Mouse (Mus musculus) gastrocnemius, adult 2 months (tissue): Measurements from ENCODE around the gene Ppard. TPM values are rescaled to one million over a fixed set of nuclear protein-coding genes. Genes with fewer than 3 reads are reported as not detected.

Experiments used
- DNase-seq: peaks from one replicate; pipeline ENCODE4 v3.0.0; 2022
- H3K27ac ChIP-seq: fragments of 200-600 bp; 2 replicates; pipeline ENCODE4 v1.8.1; 2022; ENCODE audit warnings: mild to moderate bottlenecking
- H3K4me3 ChIP-seq: fragments of 200-600 bp; 2 replicates; pipeline ENCODE4 v1.8.1; 2022; ENCODE audit warnings: mild to moderate bottlenecking, moderate library complexity
- CTCF ChIP-seq: fragments of 200-600 bp; IDR thresholded peaks from 2 replicates; pipeline ENCODE4 v1.8.1; 2022; ENCODE audit warnings: antibody characterized with exemption, mild to moderate bottlenecking, moderate library complexity
- intact Hi-C: fragments of 180-260 bp; cut with DNase I; formaldehyde crosslinking; loops from one replicate; pipeline ENCODE4 v1.15.1; 2025
- total RNA-seq, 2 experiments: library from RNA; stranded (reverse); gene quantifications; 2 replicates each; pipeline ENCODE4 v1.2.3; 2021

Gene Ppard
- total RNA-seq, 2 experiments from 2014 or later, result 29.1 to 30.7 TPM

DNA sequence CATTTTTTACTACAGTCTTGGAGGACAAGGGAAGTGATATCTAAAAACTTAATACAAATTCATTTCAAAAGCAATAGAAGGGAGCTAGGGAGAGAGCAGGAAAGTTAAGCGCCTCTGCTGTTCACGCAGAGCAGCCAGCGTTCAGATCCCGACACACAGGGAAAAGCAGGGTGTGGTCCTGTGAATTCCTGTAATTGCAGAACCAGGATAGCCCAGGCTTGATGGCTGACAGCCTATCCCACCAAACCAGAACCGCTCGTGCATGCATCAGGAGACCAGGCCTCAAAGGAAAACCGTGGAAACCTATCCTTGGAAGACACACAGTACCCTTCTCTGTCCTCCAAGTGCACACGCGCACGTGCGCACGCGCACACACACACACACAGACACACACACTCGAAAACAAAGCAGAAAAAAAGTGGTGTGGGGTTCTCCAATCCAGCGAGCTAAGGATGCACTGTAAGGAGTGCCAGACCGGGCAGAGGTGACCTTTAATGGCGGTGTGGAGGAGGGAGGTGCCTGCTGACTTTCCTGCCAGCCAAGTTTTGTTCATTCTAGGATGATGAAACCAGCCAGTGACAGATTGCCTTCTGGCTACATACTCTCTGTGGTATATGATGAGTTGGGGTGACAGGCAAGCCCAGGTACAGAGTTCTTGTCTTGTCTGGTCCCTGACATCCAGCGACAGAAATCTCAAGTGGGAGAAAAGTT, 1.3 kb upstream of the Ppard start:
- no peak for DNase-seq
- intact Hi-C loops, result loop anchor here (10.0 kb wide), 1 partner anchor 294 kb away; no protein-coding TSS in a partner anchor
- H3K4me3 ChIP-seq, result no peak overlapping the region

GRCm38 (mm10) chr17:28233091-28233731, 711 bp downstream of the Ppard start:
- DNase-seq, result peak; percentile 66
- no peak for TF ChIP-seq CTCF

More for the DNA sequence above, 1.3 kb upstream of the Ppard start:
- TF ChIP-seq CTCF, result no peak
- no peak overlapping the region; the same call in 1 of the 2 replicates for H3K27ac ChIP-seq

GRCm38 (mm10) chr17:28234641-28235040, 2.1 kb downstream of the Ppard start:
- no peak for TF ChIP-seq CTCF
- DNase-seq, result peak; percentile 14
- peak overlapping the region; percentile 100 for H3K27ac ChIP-seq
- intact Hi-C loops, result loop anchor here (5.0 to 10.0 kb wide), 2 partner anchors 43 to 290 kb away; no protein-coding TSS in a partner anchor
- peak overlapping the region; percentile 9 for H3K4me3 ChIP-seq

More at GRCm38 (mm10) chr17:28233091-28233731, 711 bp downstream of the Ppard start:
- H3K4me3 ChIP-seq, result peak overlapping the region; percentile 94
- peak overlapping the region; percentile 100 for H3K27ac ChIP-seq
- intact Hi-C loops, result loop anchor here (10.0 kb wide), 1 partner anchor 292 kb away; no protein-coding TSS in a partner anchor

GRCm38 (mm10) chr17:28235982-28236635, 3.6 kb downstream of the Ppard start:
- no peak for TF ChIP-seq CTCF
- intact Hi-C loops, result loop anchor here (5.0 to 10.0 kb wide), 2 partner anchors 41 to 289 kb away; no protein-coding TSS in a partner anchor
- H3K4me3 ChIP-seq, result peak overlapping the region; percentile 53
- peak; percentile 87 for DNase-seq
- H3K27ac ChIP-seq, result peak overlapping the region; percentile 100

GRCm38 (mm10) chr17:28236636-28237015, 4.1 kb downstream of the Ppard start:
- Histone ChIP-seq H3K4me3 (peak overlapping the region; percentile 53), H3K27ac (peak overlapping the region; percentile 100)
- intact Hi-C loops, result loop anchor here (5.0 to 10.0 kb wide), 2 partner anchors 41 to 288 kb away; no protein-coding TSS in a partner anchor
- no peak for TF ChIP-seq CTCF
- DNase-seq, result no peak

DNA sequence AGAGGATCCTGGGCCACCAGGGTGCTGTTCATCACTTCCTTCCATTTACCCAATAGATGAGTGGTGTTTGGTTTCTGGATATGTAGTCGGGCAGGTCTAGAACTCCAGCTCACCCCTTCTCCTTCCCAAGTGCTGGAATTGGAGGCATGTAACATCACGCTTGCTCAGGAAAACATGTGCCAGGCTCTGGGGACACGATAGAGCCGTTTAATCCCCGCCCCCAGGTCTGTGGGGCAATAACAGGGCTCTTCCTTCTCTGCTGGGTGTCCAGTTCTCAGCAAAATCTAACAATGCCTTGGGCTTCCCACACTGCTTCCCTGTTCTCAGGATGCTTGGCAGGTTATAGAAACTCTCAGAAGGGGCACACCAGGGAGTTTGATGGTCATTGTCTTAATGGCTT, 4.9 kb downstream of the Ppard start:
- DNase-seq, result peak; percentile 16
- no peak for TF ChIP-seq CTCF
- Histone ChIP-seq H3K4me3 (peak overlapping the region; percentile 53), H3K27ac (peak overlapping the region; percentile 100)
- intact Hi-C loops, result loop anchor here (5.0 to 10.0 kb wide), 2 partner anchors 40 to 287 kb away; no protein-coding TSS in a partner anchor

DNA sequence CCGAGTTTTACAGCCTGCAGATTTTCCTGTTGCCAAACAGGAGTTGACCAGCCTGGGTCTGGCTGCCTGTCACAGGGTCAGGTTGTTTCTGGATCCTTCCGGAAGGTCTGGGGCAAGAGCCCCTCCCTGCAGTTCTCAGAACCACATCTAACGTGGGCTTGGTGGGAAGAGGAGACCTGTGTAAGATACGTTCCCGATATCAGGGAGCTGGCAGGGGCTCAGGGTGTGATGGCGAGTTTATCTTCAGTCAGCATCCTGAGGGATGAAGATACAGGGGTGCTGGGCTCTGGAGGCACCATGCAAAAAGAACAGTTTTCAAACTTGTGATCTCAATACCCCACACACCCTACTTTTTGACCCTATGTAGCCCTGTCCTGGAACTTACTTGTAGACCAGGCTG, 5.4 kb downstream of the Ppard start:
- DNase-seq, result peak; percentile 12
- H3K27ac ChIP-seq, result peak overlapping the region; percentile 100
- intact Hi-C loops, result loop anchor here (5.0 to 10.0 kb wide), 2 partner anchors 39 to 287 kb away; no protein-coding TSS in a partner anchor

DNA sequence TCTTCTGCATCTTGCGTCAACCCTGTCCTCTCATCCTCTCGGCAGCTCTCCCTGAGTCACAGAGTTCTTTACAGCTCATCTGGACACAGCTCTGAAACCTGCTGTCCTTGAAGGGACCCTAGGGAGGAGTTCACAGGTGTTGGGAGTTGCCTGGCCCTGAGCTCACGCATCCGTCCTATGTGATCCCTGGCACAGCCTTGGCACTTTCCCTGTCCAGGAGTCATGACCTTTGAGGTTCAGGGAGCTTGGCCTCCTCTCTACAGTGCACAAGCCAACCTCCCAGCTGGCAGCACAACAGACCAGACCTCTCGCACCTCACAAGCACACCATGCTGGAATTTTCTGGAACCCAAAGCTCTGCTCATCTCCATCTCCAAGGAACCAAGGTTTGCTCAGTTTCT, 8.3 kb downstream of the Ppard start:
- Histone ChIP-seq H3K27ac (peak overlapping the region; percentile 64), H3K4me3 (no peak overlapping the region)
- peak; percentile 66 for DNase-seq
- TF ChIP-seq CTCF, result no peak
- intact Hi-C loops, result no loop called here

More for the DNA sequence above, 5.4 kb downstream of the Ppard start:
- TF ChIP-seq CTCF, result no peak
- peak overlapping the region; percentile 53 for H3K4me3 ChIP-seq

GRCm38 (mm10) chr17:28242296-28242695, 9.8 kb downstream of the Ppard start:
- Histone ChIP-seq H3K27ac (peak overlapping the region; percentile 35; the same call in 1 of the 2 replicates), H3K4me3 (no peak overlapping the region)
- DNase-seq, result no peak
- intact Hi-C loops, result no loop called here
- TF ChIP-seq CTCF, result no peak

DNA sequence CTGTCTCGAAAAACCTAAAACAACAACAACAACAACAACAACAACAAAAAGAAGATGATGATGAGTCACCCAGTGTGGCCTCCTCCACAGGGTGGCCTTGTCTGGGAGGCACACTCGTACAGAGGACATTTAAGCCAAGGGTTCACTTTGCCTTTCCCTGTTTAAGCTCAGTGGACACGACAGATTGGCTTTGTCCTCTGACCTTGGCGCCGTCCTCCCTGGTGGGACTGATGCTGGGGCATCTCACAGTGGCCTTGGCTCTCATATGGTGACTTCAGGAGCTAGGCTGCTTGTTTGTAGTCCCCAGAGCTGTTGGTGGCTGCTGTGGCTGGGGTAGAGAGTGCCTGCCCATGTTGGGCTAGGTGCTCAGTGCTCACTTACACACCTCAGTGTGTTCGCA, 11.7 kb downstream of the Ppard start:
- H3K4me3 ChIP-seq, result no peak overlapping the region
- no peak for TF ChIP-seq CTCF
- DNase-seq, result no peak
- intact Hi-C loops, result no loop called here
- peak overlapping the region; percentile 95 for H3K27ac ChIP-seq

- no peak for DNase-seq
- no peak for TF ChIP-seq CTCF
- Histone ChIP-seq H3K27ac (peak overlapping the region; percentile 95), H3K4me3 (no peak overlapping the region)
- intact Hi-C loops, result no loop called here
These were observed 12.2 kb downstream of the Ppard start for GRCm38 (mm10) chr17:28244714-28245113.

GRCm38 (mm10) chr17:28246640-28247039, 14.1 kb downstream of the Ppard start:
- TF ChIP-seq CTCF, result no peak
- intact Hi-C loops, result loop anchor here (2.0 kb wide), 1 partner anchor 26 kb away; no protein-coding TSS in a partner anchor

More at GRCm38 (mm10) chr17:28246640-28247039, 14.1 kb downstream of the Ppard start:
- H3K27ac ChIP-seq, result peak overlapping the region; percentile 95
- peak overlapping the region; percentile 59 for H3K4me3 ChIP-seq
- DNase-seq, result no peak
